Mouse (Mus musculus) heart, postnatal 0 days (tissue): ENCODE results near the gene Pde4d. TPM values are rescaled to one million over a fixed set of nuclear protein-coding genes. Genes with fewer than 3 reads are reported as not detected.
"Not testable (repeated sequence)": the region's sequence is repeated elsewhere in the genome, so short reads cannot be mapped to it uniquely, and the experiment has no call there.

Experiments used
- ATAC-seq: fragments of 200-750 bp; cut with Nextera tagmentation; 2 replicates; pipeline ENCODE4 v1.8.0; 2017; ENCODE audit warnings: low read depth, moderate number of reproducible peaks, moderate library complexity; ENCODE audit not compliant: insufficient read depth
- DNase-seq: peaks from one replicate; pipeline ENCODE4 v3.0.0-alpha.2; 2016; ENCODE audit warnings: low spot score
- H3K27ac ChIP-seq: fragments of 300-500 bp; sonication (generic); 2 replicates; pipeline ENCODE4 v1.5.1; 2014; ENCODE audit warnings: low read depth, mild to moderate bottlenecking
- H3K27me3 ChIP-seq: fragments of 300-500 bp; sonication (generic); 2 replicates; pipeline ENCODE4 v1.6.1; 2014; ENCODE audit warnings: low read length, mixed read lengths; ENCODE audit not compliant: control insufficient read depth, insufficient read depth
- H3K36me3 ChIP-seq: fragments of 300-500 bp; sonication (generic); replicated peaks from 2 replicates; pipeline ENCODE4 v1.6.1; 2014; ENCODE audit warnings: low read length, mixed read lengths; ENCODE audit not compliant: control insufficient read depth, insufficient read depth
- H3K4me1 ChIP-seq: fragments of 300-500 bp; sonication (generic); 2 replicates; pipeline ENCODE4 v1.6.1; 2014; ENCODE audit warnings: antibody characterized with exemption; ENCODE audit not compliant: control insufficient read depth, insufficient read depth
- H3K4me2 ChIP-seq: fragments of 300-500 bp; sonication (generic); 2 replicates; pipeline ENCODE4 v1.6.1; 2014; ENCODE audit warnings: low read depth, mild to moderate bottlenecking, low read length, moderate library complexity
- H3K4me3 ChIP-seq: fragments of 300-500 bp; sonication (generic); 2 replicates; pipeline ENCODE4 v1.5.1; 2014; ENCODE audit warnings: low read depth, low read length
- H3K9ac ChIP-seq: fragments of 300-500 bp; sonication (generic); replicated peaks from 2 replicates; pipeline ENCODE4 v1.6.1; 2014; ENCODE audit warnings: low read depth, low read length, mixed read lengths
- H3K9me3 ChIP-seq: fragments of 300-500 bp; sonication (generic); replicated peaks from 2 replicates; pipeline ENCODE4 v1.6.1; 2016; ENCODE audit warnings: low read length; ENCODE audit not compliant: control insufficient read depth
- CTCF ChIP-seq: IDR thresholded peaks from 2 replicates; pipeline ENCODE4 v1.5.1; 2016; ENCODE audit warnings: antibody characterized with exemption, control low read depth, low read depth
- EP300 ChIP-seq: IDR thresholded peaks from 2 replicates; pipeline ENCODE4 v1.6.1; 2016; ENCODE audit warnings: antibody characterized with exemption, low read depth
- WGBS: fragments of 180-500 bp; shearing (Covaris S2); extraction: QIAGEN DNeasy Blood & Tissue Kit; methylation state at CpG from one replicate; pipeline ENCODE4 v1.1.7; 2014; 5-methylcytosine and 5-hydroxymethylcytosine counted together
- polyA plus RNA-seq: library from polyadenylated mRNA; unstranded; fragments of >200 nt; fragmentation: Nextera tagmentation; extraction: Ambion mirVana; gene quantifications from 2 replicates; pipeline ENCODE4 v1.2.1, GENCODE M21; 2015
- total RNA-seq: library from RNA; depleted of rRNA; stranded (reverse); fragments of >200 nt; gene quantifications from 2 replicates; pipeline ENCODE4 v1.2.3, GENCODE M21; 2014; ENCODE audit warnings: low replicate concordance

Pde4d gene
- total and polyA plus RNA-seq, 2 experiments from 2014 or later: 21.9 to 58.0 TPM

- H3K9ac ChIP-seq, H3K27me3 ChIP-seq, H3K9me3 ChIP-seq, ATAC-seq, DNase-seq, H3K4me3 ChIP-seq, H3K4me1 ChIP-seq, H3K27ac ChIP-seq, H3K36me3 ChIP-seq, H3K4me2 ChIP-seq: not testable (repeated sequence)
- 79% methylated on average over 3 of the region's 3 CpGs for WGBS
- TF ChIP-seq CTCF: peak; percentile 13; the same call in 1 of the 2 replicates
Measured at GRCm38 (mm10) chr13:108797620-108798019, 347.9 kb downstream of the Pde4d start.

GRCm38 (mm10) chr13:108809191-108809590 lies 359.4 kb downstream of the Pde4d start:
- no peak for TF ChIP-seq EP300
- no peak for TF ChIP-seq CTCF
- H3K27me3 ChIP-seq: no peaks in the 10 kb centered on the region
- no peak overlapping the region for H3K27ac ChIP-seq
- ATAC-seq (no peak), DNase-seq (no peak)
- no peak overlapping the region for H3K4me3 ChIP-seq
- no peaks in the 10 kb centered on the region for H3K9me3 ChIP-seq
- no peaks in the 10 kb centered on the region for H3K4me1 ChIP-seq
- H3K9ac ChIP-seq: no peak overlapping the region
- WGBS: 76% methylated on average over 7 of the region's 7 CpGs
- no peaks in the 10 kb centered on the region for H3K36me3 ChIP-seq
- no peak overlapping the region for H3K4me2 ChIP-seq

GRCm38 (mm10) chr13:108812956-108813355 lies 363.2 kb downstream of the Pde4d start:
- no peak overlapping the region for H3K9ac ChIP-seq
- TF ChIP-seq CTCF (peak; percentile 63), EP300 (no peak)
- no peaks in the 10 kb centered on the region for H3K4me1 ChIP-seq
- no peak overlapping the region for H3K27ac ChIP-seq
- H3K27me3 ChIP-seq: no peaks in the 10 kb centered on the region
- DNase-seq (no peak), ATAC-seq (no peak)
- no peaks in the 10 kb centered on the region for H3K36me3 ChIP-seq
- no peak overlapping the region for H3K4me2 ChIP-seq
- H3K9me3 ChIP-seq: no peaks in the 10 kb centered on the region
- WGBS: 62% methylated on average over 3 of the region's 3 CpGs
- no peak overlapping the region for H3K4me3 ChIP-seq

- H3K27ac ChIP-seq: no peak overlapping the region
- no peaks in the 10 kb centered on the region for H3K27me3 ChIP-seq
- WGBS: 67% methylated on average over 6 of the region's 6 CpGs
- no peaks in the 10 kb centered on the region for H3K9me3 ChIP-seq
- H3K4me1 ChIP-seq: no peaks in the 10 kb centered on the region
- no peak overlapping the region for H3K4me2 ChIP-seq
- TF ChIP-seq CTCF (no peak), EP300 (no peak)
- H3K36me3 ChIP-seq: no peaks in the 10 kb centered on the region
- no peak overlapping the region for H3K4me3 ChIP-seq
- H3K9ac ChIP-seq: no peak overlapping the region
- DNase-seq (no peak), ATAC-seq (no peak)
Measured at GRCm38 (mm10) chr13:108819846-108820408, 370.2 kb downstream of the Pde4d start.

- H3K4me2 ChIP-seq: no peak overlapping the region
- no peak overlapping the region for H3K27ac ChIP-seq
- H3K36me3 ChIP-seq: no peaks in the 10 kb centered on the region
- no peaks in the 10 kb centered on the region for H3K4me1 ChIP-seq
- no peak overlapping the region for H3K9ac ChIP-seq
- WGBS: 87% methylated on average over 2 of the region's 2 CpGs
- no peak for ATAC-seq
- no peaks in the 10 kb centered on the region for H3K27me3 ChIP-seq
- H3K4me3 ChIP-seq: no peak overlapping the region
- no peak for DNase-seq
- TF ChIP-seq CTCF (no peak), EP300 (no peak)
- no peaks in the 10 kb centered on the region for H3K9me3 ChIP-seq
Measured at GRCm38 (mm10) chr13:108820487-108820886, 370.7 kb downstream of the Pde4d start.

- 49% methylated on average over 7 of the region's 7 CpGs for WGBS
- DNase-seq (no peak), ATAC-seq (no peak)
- Histone ChIP-seq H3K9ac (no peak overlapping the region), H3K36me3 (no peaks in the 10 kb centered on the region), H3K27me3 (no peaks in the 10 kb centered on the region), H3K4me2 (no peak overlapping the region), H3K4me1 (no peaks in the 10 kb centered on the region), H3K9me3 (no peaks in the 10 kb centered on the region), H3K27ac (no peak overlapping the region), H3K4me3 (no peak overlapping the region)
- TF ChIP-seq EP300: no peak
- no peak for TF ChIP-seq CTCF
Measured at GRCm38 (mm10) chr13:108821270-108821669, 371.5 kb downstream of the Pde4d start.
